Mouse (Mus musculus): ENCODE results near the gene Grk5.

DNA sequence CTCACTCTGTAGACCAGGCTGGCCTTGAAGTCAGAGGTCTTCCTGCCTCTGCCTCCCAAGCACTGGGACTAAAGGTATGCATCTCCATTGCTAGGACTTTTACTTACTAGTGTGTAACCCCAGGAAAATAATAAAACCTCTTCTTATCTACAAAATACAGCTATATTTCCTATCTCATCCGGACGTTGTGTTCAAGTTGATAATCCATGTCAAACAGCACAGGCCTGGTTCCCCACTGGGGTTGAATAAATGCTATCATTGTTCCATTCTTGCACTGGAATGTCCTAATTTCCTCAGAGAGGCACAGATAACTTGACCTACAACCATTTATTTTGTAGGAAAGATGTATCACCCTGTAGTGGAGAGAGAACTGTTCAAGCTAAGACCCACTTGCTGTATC lies 1.9 kb upstream of the Grk5 start:
- TF ChIP-seq CTCF (IDR thresholded peaks at IDR 0.05; ENCODE audit: control insufficient read depth, insufficient read depth, insufficient replicate concordance, low read depth, low read length), result no peak
- no peak for TF ChIP-seq POLR2A (IDR thresholded peaks at IDR 0.05; ENCODE audit: control insufficient read depth, low read depth, low read length)

All from testis, adult 2 months (tissue).